Mouse (Mus musculus) adrenal gland, adult 8-10 months (tissue): ENCODE data around the gene Myh14. TPM values are rescaled to one million over a fixed set of nuclear protein-coding genes. Genes with fewer than 3 reads are reported as not detected.

Experiments
- DNase-seq: peaks from one replicate; pipeline ENCODE4 v3.0.0; 2022
- total RNA-seq, 4 experiments: library from RNA; stranded (reverse); gene quantifications; 2 replicates each; pipeline ENCODE4 v1.2.4; 2022

Myh14 gene
- total RNA-seq, 4 experiments from 2014 or later = 7.3 to 16.5 (median 8.4) TPM

DNA sequence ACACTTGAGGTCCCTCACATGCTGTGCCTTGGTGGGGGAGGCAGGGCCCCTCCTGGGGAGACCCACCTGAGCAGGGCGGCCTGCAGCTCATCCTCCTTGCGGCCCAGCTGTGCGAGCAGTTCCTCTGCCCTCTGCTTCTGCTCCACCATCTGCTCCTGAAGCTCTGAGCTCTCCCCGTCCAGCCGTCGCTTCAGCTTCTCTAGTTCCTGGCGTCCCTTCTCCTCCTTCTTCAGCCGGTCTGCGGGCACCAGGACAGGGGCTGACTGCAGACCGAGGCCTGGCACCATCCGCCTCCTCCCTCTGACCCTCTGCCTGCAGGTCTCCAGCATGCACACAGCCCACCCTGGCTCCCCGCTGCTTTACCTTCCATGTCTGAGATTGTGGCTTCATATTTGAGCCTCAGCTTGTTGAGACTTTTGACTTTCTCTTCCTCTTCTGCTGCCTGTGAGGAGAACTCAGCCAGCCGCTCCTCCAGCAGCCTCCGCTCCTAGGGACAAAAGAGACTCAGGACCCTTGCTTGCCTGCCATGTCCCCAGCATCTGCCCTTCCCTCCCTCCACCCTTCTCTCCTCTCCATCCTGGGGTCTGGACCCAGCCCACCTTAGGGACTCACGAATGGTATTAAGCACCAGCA lies 42.1 kb downstream of the Myh14 start:
- no peak for DNase-seq

DNA sequence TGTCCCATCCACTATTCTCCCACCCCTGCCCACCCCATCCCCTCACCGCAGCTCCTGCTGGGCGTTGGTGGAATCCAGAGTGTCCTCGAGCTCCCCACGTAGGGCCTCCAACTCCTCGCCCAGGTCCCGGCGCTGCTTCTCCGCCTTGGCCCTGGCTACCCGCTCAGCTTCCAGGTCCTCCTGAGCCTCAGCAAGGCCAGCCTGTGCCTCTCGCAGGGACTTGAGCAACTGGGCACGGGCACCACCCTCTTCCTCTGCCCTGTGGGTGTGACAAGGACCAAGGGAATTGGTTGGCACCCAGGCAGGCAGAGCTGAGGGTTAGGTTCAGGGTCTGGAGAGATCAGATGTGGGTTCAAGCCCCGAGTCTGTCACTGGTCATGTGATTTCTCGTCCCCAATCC lies 43.7 kb downstream of the Myh14 start:
- no peak for DNase-seq

DNA sequence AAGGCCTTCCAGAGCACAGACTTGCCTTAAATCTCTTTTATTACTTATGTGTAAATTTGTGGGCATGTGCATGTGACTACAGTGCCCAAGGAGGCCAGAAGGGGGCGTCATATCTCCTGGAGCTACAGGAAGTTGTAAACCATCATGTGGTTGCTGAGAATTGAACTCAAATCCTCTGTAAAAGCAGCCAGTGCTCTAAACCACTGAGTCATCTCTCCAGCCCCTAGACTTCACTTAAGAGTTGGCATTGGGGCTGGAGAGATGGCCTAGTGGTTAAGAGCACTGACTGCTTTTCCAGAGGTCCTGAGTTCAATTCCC lies 44.6 kb downstream of the Myh14 start:
- no peak for DNase-seq

DNA sequence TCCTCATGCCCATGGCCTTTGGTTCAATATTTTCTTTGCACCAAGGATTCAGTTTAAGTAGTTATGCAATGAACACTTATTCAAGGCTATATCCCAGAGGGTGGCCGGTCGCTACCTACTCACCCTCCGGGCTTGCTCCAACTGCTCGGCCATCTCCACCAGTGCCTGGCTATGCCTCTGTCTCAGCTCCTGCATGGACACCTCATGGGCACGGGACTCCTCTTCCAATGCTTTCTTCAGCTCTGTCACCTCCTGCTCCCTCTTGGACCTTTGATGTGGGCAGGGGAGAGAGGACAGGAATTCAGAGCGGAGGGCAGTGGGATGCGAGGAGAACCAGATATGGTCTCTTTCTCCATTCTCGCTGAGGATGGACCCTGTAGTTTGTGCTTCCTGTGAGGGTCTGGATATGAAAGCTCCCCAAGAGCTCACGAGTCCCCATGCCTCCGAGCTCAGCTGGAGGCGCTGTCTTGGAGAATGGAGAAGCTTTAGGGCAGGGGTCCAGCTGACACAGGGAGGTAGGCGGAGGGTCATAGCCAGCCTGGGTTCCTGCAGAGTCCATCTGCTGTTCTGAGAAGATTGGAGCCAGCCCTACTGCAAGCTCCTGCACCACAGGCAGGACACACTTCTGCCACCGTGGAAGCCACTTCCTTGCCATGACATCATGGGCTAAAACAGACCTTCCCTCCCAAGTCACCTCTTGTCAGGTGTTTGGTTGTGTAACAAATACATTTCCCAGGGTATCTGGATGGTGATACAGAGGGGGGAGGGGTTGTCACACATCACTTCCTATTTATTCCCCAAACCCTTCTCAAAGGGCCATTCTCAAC lies 45.2 kb downstream of the Myh14 start:
- DNase-seq = no peak

DNA sequence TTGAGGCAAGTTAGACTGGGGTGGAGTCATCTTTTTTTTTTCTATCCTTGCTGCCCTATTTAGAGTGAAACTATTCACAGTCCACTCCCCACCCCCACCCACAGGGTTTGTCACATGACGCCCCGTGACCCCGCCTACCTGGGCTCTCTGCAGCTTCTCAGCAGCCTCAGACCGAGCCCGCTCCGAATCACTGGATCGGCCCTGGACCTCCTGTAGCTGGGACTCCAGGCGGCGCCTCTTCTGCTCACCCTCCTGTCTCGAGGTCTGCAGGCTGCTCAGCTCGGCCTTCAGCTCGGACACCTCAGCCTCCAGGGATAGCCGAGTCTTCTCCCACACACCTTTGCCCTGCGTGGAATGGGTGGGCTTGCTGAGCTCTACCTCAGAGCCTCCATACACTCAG lies 45.8 kb downstream of the Myh14 start:
- DNase-seq = no peak

DNA sequence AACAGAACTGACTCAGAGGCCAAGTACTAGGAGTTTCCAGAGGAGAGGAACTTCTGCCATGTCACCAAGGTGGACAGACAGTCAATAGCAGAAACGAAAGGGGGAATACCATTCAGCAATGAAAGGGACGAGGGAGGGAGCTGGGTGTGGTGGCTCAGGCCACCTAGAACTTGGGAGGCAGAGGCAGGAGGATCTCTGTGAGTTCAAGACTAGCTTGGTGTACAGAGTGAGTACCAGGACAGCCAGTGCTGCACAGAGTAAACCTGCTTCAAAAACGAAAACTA lies 46.2 kb downstream of the Myh14 start:
- no peak for DNase-seq

DNA sequence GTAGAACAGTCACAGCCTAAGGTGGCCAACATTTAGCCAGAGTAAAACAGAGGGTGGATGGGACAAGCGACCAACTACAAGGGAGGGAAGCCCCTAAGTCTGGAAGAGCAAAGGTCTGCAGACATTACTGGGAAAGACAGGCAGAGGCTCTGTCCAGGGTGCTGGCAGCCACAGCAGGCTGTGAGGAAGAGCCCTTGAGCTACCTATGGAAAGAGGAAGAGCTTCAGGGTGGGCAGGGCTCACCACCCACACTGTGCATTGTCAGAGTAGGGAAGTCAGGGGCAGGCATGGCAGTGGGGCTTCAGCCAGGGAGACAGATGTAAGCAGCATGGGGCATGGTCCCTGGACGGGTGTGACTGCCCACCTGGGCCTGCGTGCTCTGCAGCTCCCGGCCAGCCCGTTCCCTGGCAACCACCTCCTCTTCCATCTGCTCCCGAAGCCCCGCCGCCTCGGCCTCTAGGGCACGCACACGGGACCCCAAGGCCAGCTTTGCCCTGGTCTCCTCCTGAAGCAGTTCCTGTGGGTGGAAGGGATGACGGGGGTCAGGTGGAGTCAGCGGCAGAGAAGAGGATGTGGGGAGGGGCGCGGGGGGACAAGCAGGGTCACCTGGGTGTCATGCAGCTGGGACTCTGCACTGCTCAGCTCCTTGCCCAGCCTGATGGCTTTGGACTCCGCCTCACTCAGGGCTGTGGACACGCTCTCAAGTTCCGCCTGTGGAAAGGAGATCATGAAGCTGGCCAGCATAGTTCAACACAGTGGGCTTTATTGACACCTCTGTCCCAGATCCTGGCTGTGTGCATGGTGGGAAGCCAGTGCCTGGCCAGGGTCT lies 46.7 kb downstream of the Myh14 start:
- no peak for DNase-seq

DNA sequence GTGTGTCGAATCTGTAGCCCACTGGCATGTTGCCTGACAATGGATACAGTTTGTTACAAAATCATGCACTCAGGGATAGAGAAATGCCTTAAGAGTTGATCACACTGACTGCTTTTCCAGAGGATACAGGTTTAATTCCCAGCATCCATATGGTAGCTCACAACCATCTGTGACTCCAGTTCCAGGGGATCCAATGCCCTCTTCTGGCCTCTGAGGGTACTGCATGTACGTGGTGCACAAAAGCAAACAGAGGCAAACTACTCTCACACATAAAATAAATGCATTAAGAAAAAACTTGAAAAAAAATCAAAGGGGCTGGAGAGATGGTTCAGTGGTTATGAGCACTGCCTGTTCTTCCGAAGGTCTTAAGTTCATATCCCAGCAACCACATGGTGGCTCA lies 53.6 kb downstream of the Myh14 start:
- DNase-seq = no peak

DNA sequence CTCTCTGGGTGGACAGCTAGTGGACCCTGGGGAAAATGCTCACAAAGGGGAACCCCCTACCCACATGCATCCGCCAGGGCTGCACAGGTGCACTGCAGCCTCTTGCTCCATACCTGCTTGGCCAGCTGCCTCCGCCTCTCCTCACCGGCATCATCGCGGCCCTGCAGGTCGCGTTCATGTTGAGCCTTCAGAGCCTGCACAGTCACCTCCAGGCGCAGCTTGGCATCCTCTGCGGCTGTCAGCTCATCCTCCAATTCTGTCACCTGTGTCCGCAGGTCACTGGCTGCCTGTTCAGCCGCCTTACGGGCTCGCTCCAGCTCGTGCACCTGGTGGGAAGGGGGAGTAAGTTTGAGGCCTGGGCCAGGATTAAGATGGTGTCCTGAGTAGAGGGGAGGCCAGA lies 54.7 kb downstream of the Myh14 start:
- DNase-seq = no peak

DNA sequence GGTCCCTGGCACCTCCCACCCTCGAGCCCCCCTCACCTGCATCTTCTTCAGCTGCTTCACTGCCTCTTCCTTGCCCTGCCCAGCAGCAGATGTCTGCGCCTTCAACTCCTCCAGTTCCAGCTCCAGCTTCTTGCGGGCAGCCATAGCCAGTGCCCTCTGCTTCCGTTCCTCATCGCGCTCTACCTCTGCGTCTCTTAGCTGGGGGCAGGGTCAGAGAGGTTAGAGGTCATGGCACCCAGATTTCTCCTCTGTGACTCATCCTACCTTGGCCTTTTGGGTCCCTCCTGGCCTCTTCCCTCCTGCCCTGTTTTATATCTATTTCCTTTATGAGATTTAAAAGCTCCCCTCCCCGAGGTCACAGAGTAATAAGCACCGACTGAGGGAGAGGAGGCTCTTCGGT lies 55.3 kb downstream of the Myh14 start:
- DNase-seq = no peak

DNA sequence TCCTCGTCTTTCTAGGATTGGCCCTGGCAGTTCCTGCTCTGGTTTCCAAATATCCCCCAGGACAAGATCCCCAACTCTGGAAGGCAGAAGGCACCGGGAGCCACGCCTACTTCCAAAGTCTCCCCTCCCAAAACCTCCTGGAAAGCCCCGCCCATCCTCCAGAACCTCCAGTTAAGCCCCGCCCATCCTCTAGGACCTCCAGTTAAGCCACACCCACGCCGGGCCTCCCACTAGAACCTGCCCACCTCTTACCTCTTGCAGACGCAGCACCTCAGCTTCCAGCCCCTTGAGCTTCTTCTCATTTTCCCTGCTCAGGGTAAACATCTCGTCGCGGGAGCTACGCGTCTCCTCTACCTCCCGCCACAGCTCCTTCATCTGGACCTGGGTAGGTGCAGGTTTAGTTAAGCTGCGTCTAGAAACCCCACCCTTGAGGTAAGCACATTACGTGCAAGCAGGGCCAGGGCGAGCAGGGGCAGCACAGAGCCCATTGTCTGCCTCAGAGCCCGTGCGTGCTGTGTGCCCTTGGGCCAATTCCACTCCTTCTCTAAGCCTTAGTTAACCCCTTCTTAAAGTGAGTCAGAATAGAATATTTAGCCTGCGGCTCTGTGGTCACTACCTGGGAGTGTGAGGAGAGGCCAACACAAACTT lies 56.5 kb downstream of the Myh14 start:
- no peak for DNase-seq

DNA sequence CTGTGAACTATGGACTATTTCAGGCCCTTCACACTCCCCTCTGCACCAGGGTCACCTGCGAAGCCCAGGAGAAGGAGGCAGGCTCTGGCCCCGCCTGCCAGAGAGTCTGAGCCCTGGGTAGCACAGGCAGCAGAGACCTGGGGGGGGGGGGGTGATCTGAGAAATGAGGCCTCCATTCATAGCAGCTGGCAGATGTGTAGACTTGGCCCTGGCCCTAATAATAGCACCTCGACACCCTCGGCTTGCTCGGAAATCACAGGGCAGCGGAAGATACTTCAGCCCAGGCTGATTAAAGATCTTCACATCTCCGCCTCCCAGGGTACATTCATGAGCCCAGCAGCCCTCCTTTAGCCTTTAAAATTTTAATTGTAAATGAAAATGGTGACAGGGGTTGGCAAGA lies 58.5 kb downstream of the Myh14 start:
- DNase-seq = no peak

DNA sequence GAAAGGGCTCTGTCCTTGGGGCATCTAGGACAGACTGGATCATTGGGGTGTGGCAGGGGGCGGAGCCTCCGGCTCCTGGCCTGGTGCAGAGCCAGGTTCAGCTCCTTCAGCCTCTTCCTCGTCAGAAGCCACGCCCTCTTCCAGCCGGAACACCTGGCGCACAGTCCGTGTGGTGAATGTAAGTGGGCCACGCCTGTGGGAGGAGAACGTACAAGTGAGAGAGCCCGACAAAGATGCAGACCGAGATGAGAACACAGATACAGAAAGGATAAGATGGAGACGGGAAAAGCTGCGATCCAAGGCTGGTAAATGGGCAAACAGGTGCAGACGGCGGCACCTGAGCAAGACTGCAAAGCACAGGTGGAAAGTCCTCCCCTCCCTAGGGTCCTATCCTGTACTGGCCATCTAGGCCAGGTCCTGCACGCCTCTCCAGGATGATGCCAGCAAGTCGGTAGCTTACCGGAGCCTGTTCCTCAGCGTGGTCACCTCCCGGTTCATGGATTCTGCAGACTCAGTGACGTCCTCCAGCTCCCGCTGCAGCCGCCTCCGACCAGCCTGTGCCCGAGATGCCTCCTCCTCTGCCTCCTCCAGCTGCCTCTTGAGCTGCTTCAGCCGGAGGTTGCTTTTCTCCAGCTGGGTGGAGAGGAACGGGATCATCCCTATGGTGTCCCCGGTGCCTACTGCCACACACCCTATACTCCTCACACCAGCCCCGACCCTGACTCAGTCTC lies 64.3 kb downstream of the Myh14 start:
- DNase-seq = no peak

DNA sequence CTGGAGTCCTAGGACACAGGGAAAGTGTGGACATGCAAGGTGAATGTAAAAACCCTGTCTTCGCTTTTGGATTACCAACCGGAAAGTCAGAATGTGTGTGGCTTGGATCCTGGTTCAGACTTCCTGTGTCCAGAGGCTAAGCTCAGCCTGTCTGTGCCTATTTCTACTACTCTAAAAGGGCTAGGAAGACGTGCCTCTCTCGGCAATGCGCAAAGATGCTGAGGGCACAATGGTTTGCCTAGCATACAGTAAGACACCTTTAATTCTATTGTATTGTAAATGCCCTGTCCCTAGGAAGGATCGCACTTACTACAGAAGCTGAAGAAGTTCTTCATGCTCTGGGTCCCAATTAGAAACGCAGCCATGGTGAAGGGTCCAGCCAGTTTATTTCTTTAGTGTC lies 65.2 kb downstream of the Myh14 start:
- DNase-seq = no peak

DNA sequence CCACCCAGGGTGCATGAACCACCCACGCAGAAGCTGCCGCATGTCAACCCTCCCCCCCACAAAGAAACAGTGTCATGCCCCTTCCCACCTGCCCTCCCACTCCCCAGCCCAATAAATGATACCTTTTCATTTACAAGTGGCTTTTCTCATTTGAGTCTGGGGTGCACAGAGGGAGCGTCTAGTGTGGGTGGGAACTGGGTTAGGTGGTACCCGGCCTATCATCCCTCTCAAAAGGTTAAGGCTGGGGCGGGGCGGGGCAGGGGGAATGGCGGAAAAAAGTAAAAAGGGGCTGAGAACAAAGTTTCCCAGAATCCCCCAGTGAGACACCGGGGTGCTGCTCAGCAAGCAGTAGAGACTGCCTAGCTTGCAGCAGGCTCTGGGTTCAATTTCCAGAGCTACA lies 66.0 kb downstream of the Myh14 start:
- DNase-seq = no peak

DNA sequence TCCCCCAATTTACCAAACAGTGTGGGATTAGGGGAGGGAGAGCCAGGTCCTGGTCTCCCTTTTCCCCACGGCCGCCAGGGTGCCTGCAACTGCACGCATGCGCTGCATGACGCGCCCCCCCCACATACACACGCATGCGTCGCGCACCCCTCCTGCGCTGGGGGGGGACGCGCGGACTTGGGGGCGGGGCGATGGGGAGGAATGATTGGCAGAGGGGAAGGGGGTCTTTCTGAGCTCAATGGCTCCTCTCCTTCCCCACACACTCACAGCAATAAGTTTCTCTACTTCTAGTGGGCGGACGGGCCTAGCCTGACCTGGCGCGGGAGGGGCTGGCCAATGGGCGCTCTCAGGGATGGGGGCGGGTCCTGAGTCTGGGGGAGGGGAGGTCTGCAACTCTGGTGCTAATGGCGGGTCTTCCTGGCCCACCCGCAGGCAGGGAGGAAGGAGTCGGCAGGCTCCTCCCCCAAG lies 66.5 kb downstream of the Myh14 start:
- DNase-seq = no peak

DNA sequence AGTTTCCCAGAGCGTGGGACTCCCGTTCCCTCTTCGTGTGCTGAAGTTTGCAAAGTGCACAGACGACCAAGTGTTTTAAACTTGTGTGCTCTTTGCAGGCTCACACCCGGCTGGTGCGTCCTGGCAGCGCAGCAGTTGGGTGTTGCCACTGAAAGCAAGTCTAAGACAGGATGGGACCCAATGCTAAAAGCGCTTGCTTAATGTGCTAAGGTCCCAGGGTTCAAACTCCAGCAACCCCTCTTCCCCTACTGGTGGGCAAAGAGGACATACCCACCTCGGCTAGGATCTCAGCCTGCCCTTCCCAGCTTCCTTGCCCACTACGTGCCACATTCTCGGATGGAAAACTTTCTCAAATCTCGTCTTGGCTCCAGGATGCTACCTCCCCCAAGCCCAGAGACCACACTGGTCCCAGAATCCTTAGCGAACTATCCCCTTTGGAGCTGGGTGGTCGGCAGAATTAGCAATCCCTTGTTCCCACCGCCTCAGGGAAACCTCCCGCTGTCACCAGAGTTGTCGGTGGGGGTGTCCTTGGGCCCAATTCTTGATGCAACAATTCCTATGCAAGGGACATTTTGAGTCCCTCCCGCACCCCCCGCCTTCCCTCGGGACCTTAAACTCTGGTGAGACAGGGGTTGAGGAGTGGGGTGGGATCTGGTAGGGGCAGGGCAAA lies 67.3 kb downstream of the Myh14 start:
- no peak for DNase-seq

DNA sequence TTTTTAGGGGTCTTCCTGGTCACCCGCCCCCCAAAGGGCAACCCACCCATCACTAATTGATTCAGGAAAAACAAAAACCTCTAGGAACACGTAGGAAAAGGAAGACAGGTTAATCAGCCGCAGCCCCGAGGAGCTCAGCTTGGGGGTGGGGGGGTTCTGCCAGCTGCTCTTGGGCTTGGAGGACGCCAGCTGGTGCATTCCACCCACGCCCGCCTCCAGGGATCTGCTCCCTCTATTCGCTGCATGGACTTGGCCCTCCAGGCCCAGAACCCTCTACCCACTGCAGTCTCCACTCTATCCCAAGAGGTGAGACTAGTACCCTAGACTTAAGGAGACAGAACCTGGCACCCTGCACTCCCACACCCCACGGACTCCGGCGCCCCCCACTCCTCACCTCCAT lies 68.2 kb downstream of the Myh14 start:
- no peak for DNase-seq

DNA sequence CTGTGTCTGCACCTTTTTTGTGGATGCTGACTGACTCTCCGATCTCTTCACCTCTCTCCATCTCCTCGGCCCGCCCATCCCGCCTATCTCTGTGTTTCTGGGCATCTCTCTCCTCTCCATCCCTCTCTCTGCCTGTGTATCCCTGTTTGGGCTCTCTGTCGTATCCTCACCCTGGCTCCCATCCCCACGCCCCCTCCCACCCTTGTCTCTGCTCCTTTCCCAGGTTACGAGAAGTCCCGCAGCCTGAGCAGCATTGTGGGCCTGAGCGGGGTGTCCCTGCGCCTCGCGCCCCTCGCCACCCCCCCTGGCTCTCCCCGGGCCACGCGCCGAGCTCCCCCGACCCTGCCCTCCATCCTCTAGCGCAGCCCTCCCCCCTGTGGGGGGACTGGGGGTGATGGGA lies 69.0 kb downstream of the Myh14 start:
- DNase-seq = no peak

DNA sequence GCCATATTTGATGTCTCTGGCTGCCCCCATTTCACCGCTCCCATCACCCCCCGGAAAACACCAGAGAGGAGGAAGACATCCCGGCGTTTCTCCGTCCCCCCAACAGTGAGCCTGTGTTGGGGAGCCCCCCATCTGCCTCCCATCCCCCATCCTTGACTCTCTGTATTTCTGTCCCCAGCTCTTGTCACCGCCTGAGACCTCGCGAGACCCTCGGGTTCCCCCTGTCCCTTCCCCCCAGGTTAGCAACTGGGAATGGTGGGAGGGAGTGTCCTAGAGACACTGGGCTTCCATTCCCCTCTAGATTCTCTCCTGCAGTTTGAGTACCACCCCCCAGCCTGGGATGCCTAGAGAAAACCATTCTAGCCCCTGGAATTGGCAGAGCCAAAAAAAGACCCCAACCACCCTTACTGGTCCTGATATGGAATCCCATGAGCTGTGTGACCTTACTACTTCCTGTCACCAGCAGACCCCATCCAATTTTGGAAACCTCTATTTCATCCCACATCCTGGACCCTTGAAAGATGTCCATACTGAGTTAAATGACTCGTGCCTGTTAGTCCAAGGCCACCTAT lies 69.9 kb downstream of the Myh14 start:
- DNase-seq = no peak

DNA sequence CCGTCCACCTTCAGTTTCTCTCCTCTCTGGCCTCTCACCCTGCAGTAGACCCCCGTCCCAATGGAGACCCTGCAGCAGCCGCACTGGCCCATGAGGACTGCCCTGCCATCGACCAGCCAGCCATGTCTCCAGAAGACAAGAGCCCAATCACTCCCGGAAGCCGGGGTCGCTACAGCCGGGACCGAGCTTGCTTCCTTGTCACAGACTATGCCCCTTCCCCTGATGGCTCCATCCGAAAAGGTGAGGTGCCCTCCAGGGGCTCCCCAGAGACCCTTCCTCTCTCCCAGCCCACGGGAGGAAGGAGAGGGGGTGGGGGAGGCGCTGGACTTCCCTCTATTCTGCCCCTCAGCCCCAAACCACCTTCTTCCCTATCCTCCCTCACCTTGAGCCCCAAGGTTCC lies 72.3 kb downstream of the Myh14 start:
- no peak for DNase-seq

DNA sequence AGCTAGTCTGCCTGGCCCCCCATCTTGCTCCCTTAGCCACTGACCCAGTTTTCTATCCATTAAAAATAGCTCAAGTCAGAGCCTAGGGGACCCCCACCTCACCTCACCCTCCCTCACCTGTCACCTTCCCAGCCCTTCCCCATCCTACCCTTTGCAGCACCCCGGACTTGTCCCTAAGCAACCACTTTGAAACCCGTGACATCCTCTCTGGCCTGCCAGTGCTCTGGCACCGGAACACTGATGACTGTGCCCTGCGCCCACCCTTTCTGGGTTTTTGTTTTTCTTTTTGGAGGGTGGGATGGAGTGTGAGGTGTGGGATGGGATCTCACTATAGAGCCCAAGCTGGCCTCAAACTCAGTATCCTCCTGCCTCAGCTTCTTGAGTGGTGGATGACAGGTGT lies 73.0 kb downstream of the Myh14 start:
- DNase-seq = no peak
